Mouse (Mus musculus): ENCODE data around the gene Chrna9. TPM values are rescaled to one million over a fixed set of nuclear protein-coding genes. Genes with fewer than 3 reads are reported as not detected.
A peak's percentile ranks its signal among the peaks of the same experiment; 100 is the strongest.

Gene Chrna9
- polyA plus RNA-seq, 1 experiment from 2014 or later = not detected

DNA sequence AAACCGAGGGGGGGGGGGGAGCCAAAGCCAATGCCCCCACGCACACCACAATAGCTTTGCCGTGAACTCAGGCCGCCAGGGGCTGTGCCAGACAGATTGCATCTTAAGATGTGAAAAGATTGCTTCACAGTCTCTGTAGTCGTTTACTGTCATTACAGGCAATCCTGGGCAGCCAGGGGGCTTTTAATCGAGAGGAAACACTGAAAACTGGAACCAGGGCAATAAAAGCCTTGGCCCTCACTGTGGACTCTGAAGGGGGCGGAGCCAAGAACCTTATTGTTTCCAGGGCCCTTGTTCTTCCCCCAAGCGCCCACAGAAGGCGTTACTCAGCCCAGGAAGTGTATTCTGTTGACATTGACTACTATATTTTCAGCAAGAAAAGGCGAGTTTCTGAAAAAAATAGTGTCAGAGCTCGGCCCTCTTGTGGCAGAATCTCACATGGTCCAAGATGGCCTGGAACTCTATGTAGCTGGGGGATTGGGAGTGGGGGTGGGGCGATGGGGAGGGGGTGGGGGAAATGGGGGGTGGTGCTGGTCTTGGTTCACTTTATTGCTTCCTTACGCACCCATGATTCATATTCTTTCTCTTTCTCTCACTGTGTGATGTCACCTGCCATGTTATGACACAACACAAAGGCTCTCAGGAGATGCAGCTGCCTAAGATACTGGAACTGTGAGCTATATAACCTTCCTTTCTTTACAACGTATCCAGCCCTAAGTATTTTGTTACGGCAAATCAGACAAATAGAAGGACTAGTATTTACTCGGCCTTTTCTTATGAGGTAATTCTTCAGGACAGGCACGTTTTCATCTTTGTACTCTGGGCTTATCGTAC lies 16.2 kb downstream of the Chrna9 start:
- Histone ChIP-seq H3K27me3 (replicated peaks; ENCODE audit: control insufficient read depth, insufficient read depth, low read length) (no peaks in the 10 kb centered on the region), H3K9ac (ENCODE audit: low read depth, low read length) (no peak overlapping the region), H3K4me1 (replicated peaks; ENCODE audit: control insufficient read depth, insufficient read depth, low read length) (no peaks in the 10 kb centered on the region), H3K27ac (ENCODE audit: low read depth, low read length) (no peak overlapping the region), H3K4me2 (replicated peaks; ENCODE audit: low read depth) (no peak overlapping the region), H3K4me3 (ENCODE audit: low read depth, low read length) (no peak overlapping the region), H3K9me3 (ENCODE audit: control insufficient read depth) (no peaks in the 10 kb centered on the region), H3K36me3 (ENCODE audit: control insufficient read depth, insufficient read depth) (no peaks in the 10 kb centered on the region)
- ATAC-seq = peak; percentile 32; the same call in 1 of the 2 replicates
- no peak for TF ChIP-seq CTCF (IDR thresholded peaks at IDR 0.05; ENCODE audit: low read depth)
- WGBS = 60% methylated on average over 18 of the region's 18 CpGs

DNA sequence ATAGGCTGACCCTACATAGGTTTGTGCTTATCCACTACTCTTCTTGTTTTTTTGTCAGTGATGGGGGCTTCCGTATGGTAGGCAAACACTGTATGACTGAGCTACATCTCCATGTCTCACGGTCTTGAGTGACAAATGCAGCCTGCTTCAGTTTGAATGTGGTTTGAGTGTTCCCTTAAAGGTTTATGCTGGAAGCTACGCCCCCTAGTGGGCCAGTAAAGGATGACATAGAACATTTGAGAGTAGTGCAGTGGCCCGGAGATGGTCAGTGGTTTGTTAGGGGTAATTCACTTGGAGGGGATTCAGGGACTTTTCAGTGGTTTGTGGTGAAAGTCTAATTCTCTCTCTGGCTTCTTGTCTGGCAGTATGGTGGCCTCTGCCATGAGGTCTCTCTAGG lies 16.8 kb downstream of the Chrna9 start:
- H3K36me3 ChIP-seq (ENCODE audit: control insufficient read depth, insufficient read depth) = no peaks in the 10 kb centered on the region
- TF ChIP-seq CTCF (IDR thresholded peaks at IDR 0.05; ENCODE audit: low read depth) = peak; percentile 53
- no peak overlapping the region for H3K4me2 ChIP-seq (replicated peaks; ENCODE audit: low read depth)
- no peak overlapping the region for H3K9ac ChIP-seq (ENCODE audit: low read depth, low read length)
- ATAC-seq = no peak
- no peaks in the 10 kb centered on the region for H3K9me3 ChIP-seq (ENCODE audit: control insufficient read depth)
- no peaks in the 10 kb centered on the region for H3K27me3 ChIP-seq (replicated peaks; ENCODE audit: control insufficient read depth, insufficient read depth, low read length)
- no peaks in the 10 kb centered on the region for H3K4me1 ChIP-seq (replicated peaks; ENCODE audit: control insufficient read depth, insufficient read depth, low read length)
- 80% methylated on average over 4 of the region's 4 CpGs for WGBS
- no peak overlapping the region for H3K4me3 ChIP-seq (ENCODE audit: low read depth, low read length)
- no peak overlapping the region for H3K27ac ChIP-seq (ENCODE audit: low read depth, low read length)

DNA sequence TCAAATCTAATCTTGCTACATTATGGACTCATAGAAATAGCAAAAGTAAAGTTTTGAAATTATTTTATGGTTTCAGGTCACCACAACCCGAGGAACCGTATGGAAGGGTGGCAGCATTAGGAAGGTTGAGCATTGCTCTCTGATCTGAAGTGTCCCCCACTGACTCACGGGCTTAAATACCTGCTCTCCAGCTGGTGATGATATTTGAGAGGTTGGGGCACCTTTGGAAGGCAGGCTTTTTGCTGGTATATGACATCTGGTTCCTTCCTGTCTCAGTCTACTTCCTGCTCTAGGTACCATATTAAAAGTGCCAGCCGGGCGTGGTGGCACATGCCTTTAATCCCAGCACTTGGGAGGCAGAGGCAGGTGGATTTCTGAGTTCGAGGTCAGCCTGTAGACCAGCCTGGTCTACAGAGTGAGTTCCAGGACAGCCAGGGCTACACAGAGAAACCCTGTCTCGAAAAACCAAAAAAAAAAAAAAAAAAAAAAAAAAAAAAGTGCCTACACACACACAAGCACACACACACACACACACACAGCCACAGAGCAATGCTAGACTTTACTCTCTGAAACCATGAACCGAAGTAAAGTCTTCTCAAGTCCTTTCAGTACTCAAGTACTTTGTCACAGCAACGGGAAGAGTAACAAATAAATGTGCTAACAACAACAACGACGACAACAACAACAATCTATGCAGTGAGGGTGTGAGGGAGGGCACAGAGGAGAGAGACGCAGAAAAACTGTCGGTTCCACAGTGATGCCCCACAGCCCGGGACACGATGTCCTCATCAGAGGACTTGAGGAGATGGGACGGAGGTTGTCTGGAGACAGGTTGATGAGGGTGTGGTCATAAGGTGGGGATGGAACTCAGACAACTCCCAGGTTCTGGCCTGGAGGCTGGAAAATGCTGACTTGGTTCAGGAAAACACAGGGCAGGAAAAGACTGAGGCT lies 19.7 kb downstream of the Chrna9 start:
- H3K4me2 ChIP-seq (replicated peaks; ENCODE audit: low read depth) = no peak overlapping the region
- WGBS = 91% methylated on average over 16 of the region's 16 CpGs
- ATAC-seq = no peak
- no peak overlapping the region for H3K4me3 ChIP-seq (ENCODE audit: low read depth, low read length)
- H3K9ac ChIP-seq (ENCODE audit: low read depth, low read length) = no peak overlapping the region
- TF ChIP-seq CTCF (IDR thresholded peaks at IDR 0.05; ENCODE audit: low read depth) = no peak
- H3K36me3 ChIP-seq (ENCODE audit: control insufficient read depth, insufficient read depth) = no peaks in the 10 kb centered on the region
- no peaks in the 10 kb centered on the region for H3K4me1 ChIP-seq (replicated peaks; ENCODE audit: control insufficient read depth, insufficient read depth, low read length)
- H3K27me3 ChIP-seq (replicated peaks; ENCODE audit: control insufficient read depth, insufficient read depth, low read length) = no peaks in the 10 kb centered on the region
- no peaks in the 10 kb centered on the region for H3K9me3 ChIP-seq (ENCODE audit: control insufficient read depth)
- no peak overlapping the region for H3K27ac ChIP-seq (ENCODE audit: low read depth, low read length)

DNA sequence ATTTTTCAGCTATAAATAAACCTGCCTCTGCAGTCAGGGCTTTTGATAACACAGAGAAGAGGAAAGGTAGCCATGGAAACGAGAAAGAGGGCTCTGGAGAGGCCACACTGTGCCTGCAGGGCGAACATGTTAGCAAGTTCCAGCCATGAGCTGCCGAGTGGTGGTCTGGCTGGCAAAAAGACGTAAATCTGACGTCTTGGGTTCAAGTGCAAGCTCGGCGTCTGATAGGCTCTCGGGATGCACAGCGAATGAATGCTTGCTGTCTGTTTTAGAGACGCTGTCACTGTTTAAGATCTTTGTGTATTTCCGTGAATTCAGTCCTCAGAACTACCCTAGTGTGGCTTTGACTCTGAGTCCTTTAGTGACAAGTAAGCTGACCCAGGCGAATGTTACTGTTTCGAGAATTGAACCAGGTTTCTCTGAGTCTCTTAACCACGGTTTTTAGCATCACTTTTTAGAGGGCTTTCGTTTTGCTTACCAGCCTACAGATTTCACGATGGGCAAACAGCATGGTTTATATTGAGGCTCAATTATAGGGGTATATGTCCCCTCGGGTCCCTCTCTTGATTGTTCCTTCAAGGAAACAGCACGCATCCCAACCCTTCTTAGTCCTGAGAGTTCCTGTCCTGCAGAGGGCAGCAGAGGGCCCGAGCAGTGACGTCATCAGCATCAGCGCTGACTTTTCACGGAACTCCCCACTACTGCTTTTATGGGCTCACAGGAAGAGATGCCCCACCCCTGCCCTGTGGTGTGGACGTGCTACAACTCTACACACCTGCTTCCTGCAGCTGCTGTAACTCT lies 20.8 kb downstream of the Chrna9 start:
- H3K4me1 ChIP-seq (replicated peaks; ENCODE audit: control insufficient read depth, insufficient read depth, low read length) = no peaks in the 10 kb centered on the region
- peak; percentile 68 for ATAC-seq
- peak overlapping the region; percentile 17; the same call in 1 of the 2 replicates for H3K4me3 ChIP-seq (ENCODE audit: low read depth, low read length)
- no peaks in the 10 kb centered on the region for H3K9me3 ChIP-seq (ENCODE audit: control insufficient read depth)
- peak overlapping the region; percentile 56 for H3K4me2 ChIP-seq (replicated peaks; ENCODE audit: low read depth)
- no peaks in the 10 kb centered on the region for H3K36me3 ChIP-seq (ENCODE audit: control insufficient read depth, insufficient read depth)
- WGBS = 42% methylated on average over 23 of the region's 23 CpGs
- H3K9ac ChIP-seq (ENCODE audit: low read depth, low read length) = no peak overlapping the region
- H3K27ac ChIP-seq (ENCODE audit: low read depth, low read length) = peak overlapping the region; percentile 15; the same call in 1 of the 2 replicates
- no peaks in the 10 kb centered on the region for H3K27me3 ChIP-seq (replicated peaks; ENCODE audit: control insufficient read depth, insufficient read depth, low read length)
- TF ChIP-seq CTCF (IDR thresholded peaks at IDR 0.05; ENCODE audit: low read depth) = peak; percentile 98

DNA sequence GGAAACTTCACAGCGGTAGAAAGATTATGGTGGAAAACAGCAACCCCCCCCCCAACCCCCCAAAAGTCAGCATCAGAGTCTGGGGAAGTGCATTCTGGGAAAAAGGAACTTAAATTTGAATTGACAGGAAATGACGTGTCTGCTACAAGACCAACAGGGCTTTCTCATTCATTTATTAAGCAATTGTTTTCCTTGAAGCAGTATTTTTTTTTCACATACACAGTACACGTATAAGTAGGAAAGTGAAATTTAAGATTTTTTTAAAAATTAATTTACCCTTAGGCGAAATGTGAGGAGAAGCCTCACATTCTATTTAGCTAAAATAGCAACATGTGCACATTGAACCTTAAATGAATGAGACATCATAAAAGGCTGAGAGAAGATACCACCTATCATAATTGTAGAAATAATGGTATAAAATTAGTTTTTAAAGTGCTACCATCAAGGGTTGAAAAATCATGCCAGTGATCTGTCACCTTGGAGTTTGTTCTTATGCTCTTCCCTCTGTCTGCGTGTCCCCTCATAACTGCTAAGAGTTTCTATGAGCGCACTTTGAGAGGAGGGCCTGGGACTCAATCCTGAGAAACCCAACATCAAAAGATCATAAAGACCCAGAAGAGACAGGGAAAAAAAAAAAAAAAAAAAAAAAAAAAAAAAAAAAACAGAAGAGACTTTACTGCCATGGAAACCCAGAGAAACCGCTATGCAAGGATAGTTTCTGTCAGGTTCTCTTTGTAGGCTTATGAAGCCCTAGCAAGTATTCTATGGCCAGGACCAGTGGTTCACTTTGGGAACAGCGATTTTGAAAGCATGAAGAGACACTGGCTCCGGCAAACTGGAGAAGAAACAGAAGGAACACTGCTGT lies 21.7 kb downstream of the Chrna9 start:
- no peak for TF ChIP-seq CTCF (IDR thresholded peaks at IDR 0.05; ENCODE audit: low read depth)
- Histone ChIP-seq H3K4me2 (replicated peaks; ENCODE audit: low read depth) (peak overlapping the region; percentile 56), H3K4me1 (replicated peaks; ENCODE audit: control insufficient read depth, insufficient read depth, low read length) (no peaks in the 10 kb centered on the region), H3K9me3 (ENCODE audit: control insufficient read depth) (no peaks in the 10 kb centered on the region), H3K36me3 (ENCODE audit: control insufficient read depth, insufficient read depth) (no peaks in the 10 kb centered on the region), H3K4me3 (ENCODE audit: low read depth, low read length) (peak overlapping the region; percentile 17; the same call in 1 of the 2 replicates), H3K9ac (ENCODE audit: low read depth, low read length) (no peak overlapping the region), H3K27ac (ENCODE audit: low read depth, low read length) (peak overlapping the region; percentile 15; the same call in 1 of the 2 replicates), H3K27me3 (replicated peaks; ENCODE audit: control insufficient read depth, insufficient read depth, low read length) (no peaks in the 10 kb centered on the region)
- 79% methylated on average over 9 of the region's 9 CpGs for WGBS
- peak; percentile 9; the same call in 1 of the 2 replicates for ATAC-seq

Measured in intestine, postnatal 0 days (tissue).